Mouse (Mus musculus): ENCODE measurements at regions not wholly inside any gene's neighbourhood (a gene's known extent, or its start where the extent isn't known, plus 50 kb on each side); places are given as distances from the start of the nearest gene placed in this dataset.

- no peaks in the 10 kb centered on the region for H3K36me3 ChIP-seq (ENCODE audit: insufficient read depth, low read length)
- no peak overlapping the region for H3K27ac ChIP-seq
- peak; percentile 70 for DNase-seq (ENCODE audit: low spot score)
- no peak overlapping the region for H3K9ac ChIP-seq (replicated peaks; ENCODE audit: low read length)
- 33% methylated on average over 1 of the region's 1 CpGs for WGBS
- no peaks in the 10 kb centered on the region for H3K4me1 ChIP-seq (ENCODE audit: insufficient read depth, low read length)
- no peak for TF ChIP-seq CTCF (IDR thresholded peaks at IDR 0.05; ENCODE audit: low read depth)
- H3K9me3 ChIP-seq (ENCODE audit: low read length): no peaks in the 10 kb centered on the region
- no peak overlapping the region for H3K4me3 ChIP-seq (ENCODE audit: low read length)
- no peaks in the 10 kb centered on the region for H3K27me3 ChIP-seq (ENCODE audit: insufficient read depth, low read length)
- no peak for ATAC-seq
- no peak overlapping the region for H3K4me2 ChIP-seq (ENCODE audit: low read depth, low read length)
Measured at GRCm38 (mm10) chr2:40000456-40000855, 774.2 kb upstream of the Ppp6c start.

Data from hindbrain, postnatal 0 days (tissue).